Mouse (Mus musculus): ENCODE measurements at regions not wholly inside any gene's neighbourhood (a gene's known extent, or its start where the extent isn't known, plus 50 kb on each side); places are given as distances from the start of the nearest gene placed in this dataset.

- no peak overlapping the region for H3K4me2 ChIP-seq (ENCODE audit: low read length)
- no peaks in the 10 kb centered on the region for H3K4me1 ChIP-seq (ENCODE audit: control insufficient read depth in 2 of 2, insufficient read depth in 2 of 2, low read length in 2 of 2)
- H3K36me3 ChIP-seq (ENCODE audit: control insufficient read depth, insufficient read depth, low read length) = no peaks in the 10 kb centered on the region
- no peaks in the 10 kb centered on the region for H3K27me3 ChIP-seq (ENCODE audit: control insufficient read depth, insufficient read depth, low read length)
- H3K9ac ChIP-seq (ENCODE audit: low read length) = no peak overlapping the region
- ATAC-seq (ENCODE audit: insufficient number of reproducible peaks, insufficient read depth, low FRiP score, low read depth) = no peak
- H3K9me3 ChIP-seq (ENCODE audit: control insufficient read depth, low read length) = no peaks in the 10 kb centered on the region
- no peak overlapping the region for H3K27ac ChIP-seq (replicated peaks in 1 of 2; ENCODE audit: control insufficient read depth in 1 of 2, insufficient read depth in 1 of 2, low read depth in 2 of 2, low read length in 2 of 2)
- H3K4me3 ChIP-seq (ENCODE audit: control insufficient read depth in 1 of 2, insufficient read depth in 1 of 2, low read depth in 1 of 2, low read length in 2 of 2) = no peak overlapping the region
Observed at GRCm38 (mm10) chr2:117008922-117009321, 112.3 kb upstream of the Spred1 start.

DNA sequence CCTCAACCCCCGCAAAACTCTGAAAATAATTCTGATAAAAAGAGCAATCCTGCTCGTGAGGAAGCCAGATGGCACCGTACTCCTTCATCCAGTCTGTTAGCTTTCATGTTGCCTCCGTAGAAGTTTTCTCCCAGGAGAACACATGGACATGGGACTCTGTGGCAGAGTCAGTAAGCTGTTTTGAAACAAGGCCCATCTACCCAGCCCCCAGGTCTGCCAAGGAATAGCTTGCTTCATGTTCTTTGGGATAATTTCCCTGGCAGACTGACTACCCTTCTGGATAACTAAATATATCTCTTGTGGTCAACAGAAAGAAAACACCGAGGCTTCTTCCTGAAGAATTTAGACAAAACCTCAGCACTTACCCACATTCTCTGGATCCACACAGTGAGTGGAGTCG lies 111.2 kb upstream of the Spred1 start:
- Histone ChIP-seq H3K4me2 (ENCODE audit: low read length) (no peak overlapping the region), H3K27ac (replicated peaks in 1 of 2; ENCODE audit: control insufficient read depth in 1 of 2, insufficient read depth in 1 of 2, low read depth in 2 of 2, low read length in 2 of 2) (no peak overlapping the region), H3K9ac (ENCODE audit: low read length) (no peak overlapping the region), H3K9me3 (ENCODE audit: control insufficient read depth, low read length) (no peaks in the 10 kb centered on the region), H3K27me3 (ENCODE audit: control insufficient read depth, insufficient read depth, low read length) (no peaks in the 10 kb centered on the region), H3K4me3 (ENCODE audit: control insufficient read depth in 1 of 2, insufficient read depth in 1 of 2, low read depth in 1 of 2, low read length in 2 of 2) (no peak overlapping the region), H3K4me1 (ENCODE audit: control insufficient read depth in 2 of 2, insufficient read depth in 2 of 2, low read length in 2 of 2) (no peaks in the 10 kb centered on the region), H3K36me3 (ENCODE audit: control insufficient read depth, insufficient read depth, low read length) (no peaks in the 10 kb centered on the region)
- ATAC-seq (ENCODE audit: insufficient number of reproducible peaks, insufficient read depth, low FRiP score, low read depth) = no peak
- WGBS = 77% methylated on average over 6 of the region's 6 CpGs

- H3K4me2 ChIP-seq (ENCODE audit: low read length) = no peak overlapping the region
- no peaks in the 10 kb centered on the region for H3K9me3 ChIP-seq (ENCODE audit: control insufficient read depth, low read length)
- no peaks in the 10 kb centered on the region for H3K36me3 ChIP-seq (ENCODE audit: control insufficient read depth, insufficient read depth, low read length)
- no peak overlapping the region for H3K9ac ChIP-seq (ENCODE audit: low read length)
- no peak for ATAC-seq (ENCODE audit: insufficient number of reproducible peaks, insufficient read depth, low FRiP score, low read depth)
- H3K27me3 ChIP-seq (ENCODE audit: control insufficient read depth, insufficient read depth, low read length) = no peaks in the 10 kb centered on the region
- no peaks in the 10 kb centered on the region for H3K4me1 ChIP-seq (ENCODE audit: control insufficient read depth in 2 of 2, insufficient read depth in 2 of 2, low read length in 2 of 2)
- no peak overlapping the region for H3K4me3 ChIP-seq (ENCODE audit: control insufficient read depth in 1 of 2, insufficient read depth in 1 of 2, low read depth in 1 of 2, low read length in 2 of 2)
- no peak overlapping the region for H3K27ac ChIP-seq (replicated peaks in 1 of 2; ENCODE audit: control insufficient read depth in 1 of 2, insufficient read depth in 1 of 2, low read depth in 2 of 2, low read length in 2 of 2)
Observed at GRCm38 (mm10) chr2:117010942-117011341, 110.2 kb upstream of the Spred1 start.

GRCm38 (mm10) chr2:117017921-117018651 lies 103.1 kb upstream of the Spred1 start:
- H3K36me3 ChIP-seq (ENCODE audit: control insufficient read depth, insufficient read depth, low read length) = no peaks in the 10 kb centered on the region
- WGBS = 62% methylated on average over 12 of the region's 12 CpGs
- no peaks in the 10 kb centered on the region for H3K27me3 ChIP-seq (ENCODE audit: control insufficient read depth, insufficient read depth, low read length)
- peak overlapping the region; percentile 29 to 63; a peak in 3 of 4 replicates for H3K27ac ChIP-seq (replicated peaks in 1 of 2; ENCODE audit: control insufficient read depth in 1 of 2, insufficient read depth in 1 of 2, low read depth in 2 of 2, low read length in 2 of 2)
- no peak overlapping the region for H3K9ac ChIP-seq (ENCODE audit: low read length)
- H3K9me3 ChIP-seq (ENCODE audit: control insufficient read depth, low read length) = no peaks in the 10 kb centered on the region
- ATAC-seq (ENCODE audit: insufficient number of reproducible peaks, insufficient read depth, low FRiP score, low read depth) = no peak
- H3K4me3 ChIP-seq (ENCODE audit: control insufficient read depth in 1 of 2, insufficient read depth in 1 of 2, low read depth in 1 of 2, low read length in 2 of 2) = no peak overlapping the region
- H3K4me1 ChIP-seq (ENCODE audit: control insufficient read depth in 2 of 2, insufficient read depth in 2 of 2, low read length in 2 of 2) = peaks cover 6% of the 10 kb centered on the region in 2 experiments; a peak in 1 of 4 replicates
- H3K4me2 ChIP-seq (ENCODE audit: low read length) = no peak overlapping the region

- no peak overlapping the region for H3K4me3 ChIP-seq (ENCODE audit: control insufficient read depth in 1 of 2, insufficient read depth in 1 of 2, low read depth in 1 of 2, low read length in 2 of 2)
- peaks cover 6% of the 10 kb centered on the region in 2 experiments; a peak in 1 of 4 replicates for H3K4me1 ChIP-seq (ENCODE audit: control insufficient read depth in 2 of 2, insufficient read depth in 2 of 2, low read length in 2 of 2)
- H3K27ac ChIP-seq (replicated peaks in 1 of 2; ENCODE audit: control insufficient read depth in 1 of 2, insufficient read depth in 1 of 2, low read depth in 2 of 2, low read length in 2 of 2) = peak overlapping the region in 1 of 2 experiments; percentile 63; a peak in 3 of 4 replicates
- ATAC-seq (ENCODE audit: insufficient number of reproducible peaks, insufficient read depth, low FRiP score, low read depth) = no peak
- WGBS = 47% methylated on average over 6 of the region's 6 CpGs
- H3K9ac ChIP-seq (ENCODE audit: low read length) = no peak overlapping the region
- H3K9me3 ChIP-seq (ENCODE audit: control insufficient read depth, low read length) = no peaks in the 10 kb centered on the region
- H3K27me3 ChIP-seq (ENCODE audit: control insufficient read depth, insufficient read depth, low read length) = no peaks in the 10 kb centered on the region
- no peaks in the 10 kb centered on the region for H3K36me3 ChIP-seq (ENCODE audit: control insufficient read depth, insufficient read depth, low read length)
- no peak overlapping the region for H3K4me2 ChIP-seq (ENCODE audit: low read length)
Observed at GRCm38 (mm10) chr2:117018917-117019538, 102.1 kb upstream of the Spred1 start.

DNA sequence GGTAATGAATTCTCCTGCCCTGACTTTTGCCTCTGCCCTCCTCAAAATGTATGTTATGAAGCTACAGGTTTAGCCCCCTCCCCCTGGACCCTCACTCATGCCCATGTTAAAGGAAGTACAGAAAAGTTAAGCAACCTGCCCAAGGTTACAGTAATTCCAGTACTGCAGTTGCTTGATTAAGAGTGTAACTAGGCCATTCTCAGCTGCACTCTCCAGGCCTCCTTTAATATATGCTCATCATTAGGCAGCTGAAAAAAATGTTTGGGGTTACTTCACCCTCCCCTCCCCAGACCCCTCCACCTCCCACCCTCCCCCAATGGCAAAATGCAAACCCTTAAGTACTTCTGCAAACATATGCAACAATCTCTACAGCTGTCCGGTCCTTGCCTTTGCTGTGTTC lies 101.6 kb upstream of the Spred1 start:
- WGBS = no CpG with 5 or more reads among the region's 1 CpGs
- H3K9me3 ChIP-seq (ENCODE audit: control insufficient read depth, low read length) = no peaks in the 10 kb centered on the region
- H3K36me3 ChIP-seq (ENCODE audit: control insufficient read depth, insufficient read depth, low read length) = no peaks in the 10 kb centered on the region
- no peak overlapping the region for H3K4me3 ChIP-seq (ENCODE audit: control insufficient read depth in 1 of 2, insufficient read depth in 1 of 2, low read depth in 1 of 2, low read length in 2 of 2)
- H3K27ac ChIP-seq (replicated peaks in 1 of 2; ENCODE audit: control insufficient read depth in 1 of 2, insufficient read depth in 1 of 2, low read depth in 2 of 2, low read length in 2 of 2) = peak overlapping the region in 1 of 2 experiments; percentile 61; a peak in 3 of 4 replicates
- H3K4me2 ChIP-seq (ENCODE audit: low read length) = no peak overlapping the region
- no peaks in the 10 kb centered on the region for H3K27me3 ChIP-seq (ENCODE audit: control insufficient read depth, insufficient read depth, low read length)
- no peak for ATAC-seq (ENCODE audit: insufficient number of reproducible peaks, insufficient read depth, low FRiP score, low read depth)
- peaks cover 6% of the 10 kb centered on the region in 2 experiments; a peak in 1 of 4 replicates for H3K4me1 ChIP-seq (ENCODE audit: control insufficient read depth in 2 of 2, insufficient read depth in 2 of 2, low read length in 2 of 2)
- no peak overlapping the region for H3K9ac ChIP-seq (ENCODE audit: low read length)

DNA sequence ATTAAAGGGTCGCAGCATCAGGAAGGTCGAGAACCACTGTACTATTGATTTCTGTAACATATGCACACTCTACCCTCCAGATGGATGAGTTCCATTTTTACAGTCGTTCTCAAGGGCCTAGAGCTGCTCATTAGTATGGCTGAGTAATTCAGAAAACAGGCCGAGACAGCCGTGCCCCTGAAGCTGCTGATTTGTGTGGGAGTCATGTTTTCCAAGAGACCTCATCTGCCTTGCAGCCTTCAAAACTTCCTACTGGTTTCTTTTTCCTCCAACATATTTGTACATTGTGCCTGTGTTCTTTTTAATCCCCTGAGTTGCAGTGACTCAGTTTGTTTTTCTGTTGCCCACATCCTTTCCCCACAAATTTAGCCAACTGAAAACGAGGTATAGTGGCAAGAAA lies 99.4 kb upstream of the Spred1 start:
- Histone ChIP-seq H3K9me3 (ENCODE audit: control insufficient read depth, low read length) (no peaks in the 10 kb centered on the region), H3K9ac (ENCODE audit: low read length) (no peak overlapping the region), H3K27ac (replicated peaks in 1 of 2; ENCODE audit: control insufficient read depth in 1 of 2, insufficient read depth in 1 of 2, low read depth in 2 of 2, low read length in 2 of 2) (no peak overlapping the region), H3K4me2 (ENCODE audit: low read length) (no peak overlapping the region), H3K4me1 (ENCODE audit: control insufficient read depth in 2 of 2, insufficient read depth in 2 of 2, low read length in 2 of 2) (peaks cover 6% of the 10 kb centered on the region in 2 experiments; a peak in 1 of 4 replicates), H3K36me3 (ENCODE audit: control insufficient read depth, insufficient read depth, low read length) (no peaks in the 10 kb centered on the region), H3K27me3 (ENCODE audit: control insufficient read depth, insufficient read depth, low read length) (no peaks in the 10 kb centered on the region), H3K4me3 (ENCODE audit: control insufficient read depth in 1 of 2, insufficient read depth in 1 of 2, low read depth in 1 of 2, low read length in 2 of 2) (no peak overlapping the region)
- ATAC-seq (ENCODE audit: insufficient number of reproducible peaks, insufficient read depth, low FRiP score, low read depth) = no peak
- WGBS = 63% methylated on average over 6 of the region's 6 CpGs

All from heart, embryonic 14.5 days (tissue).